Mouse (Mus musculus) kidney, postnatal 36 days (tissue): ENCODE results near the gene Gm14440.
"Not testable (repeated sequence)": the region's sequence is repeated elsewhere in the genome, so short reads cannot be mapped to it uniquely, and the experiment has no call there.

Source experiments
- DNase-seq, 2 experiments: peaks; one replicate each; pipeline ENCODE4 v3.0.0; 2021 to 2022; ENCODE audit warnings: mixed read lengths in 2 of 2

The Gm14440 gene

DNA sequence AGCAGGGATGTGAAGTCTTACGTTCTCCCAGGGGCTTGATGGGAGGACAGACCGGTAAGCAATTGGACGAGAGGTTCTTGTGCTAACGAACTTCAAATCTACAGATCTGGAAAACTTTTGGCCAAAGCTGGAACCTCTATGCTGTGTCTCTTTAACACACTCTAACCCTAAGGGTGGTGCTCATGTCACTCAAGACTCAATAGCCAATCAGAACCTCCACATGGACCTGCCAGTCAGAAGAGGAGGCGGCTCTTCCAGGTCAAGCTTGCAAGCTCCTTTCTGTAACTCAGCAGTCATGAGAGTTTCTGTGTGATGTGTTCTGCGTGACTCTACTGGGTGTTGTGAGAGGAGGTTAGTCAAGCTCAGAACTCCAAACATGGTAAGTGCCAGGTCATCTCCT lies at the start of gene Gm14440:
TSS of gene Gm14440 (plus strand) at position 301 of the 400 bp plus-strand sequence.
- not testable (repeated sequence) for DNase-seq
